Mouse (Mus musculus) olfactory bulb, adult 2 months (tissue): ENCODE results near the gene Prss12.

Experiments
- CTCF ChIP-seq: fragments of 200-500 bp; IDR thresholded peaks from 2 replicates; pipeline ENCODE4 v1.5.1; 2012; ENCODE audit warnings: low read depth, mild to moderate bottlenecking, low read length, moderate library complexity; ENCODE audit not compliant: insufficient read depth
- POLR2A ChIP-seq: fragments of 200-500 bp; IDR thresholded peaks from 2 replicates; pipeline ENCODE4 v1.6.1; 2012; ENCODE audit warnings: mild to moderate bottlenecking, low read depth, low read length, moderate library complexity; ENCODE audit not compliant: insufficient read depth

DNA sequence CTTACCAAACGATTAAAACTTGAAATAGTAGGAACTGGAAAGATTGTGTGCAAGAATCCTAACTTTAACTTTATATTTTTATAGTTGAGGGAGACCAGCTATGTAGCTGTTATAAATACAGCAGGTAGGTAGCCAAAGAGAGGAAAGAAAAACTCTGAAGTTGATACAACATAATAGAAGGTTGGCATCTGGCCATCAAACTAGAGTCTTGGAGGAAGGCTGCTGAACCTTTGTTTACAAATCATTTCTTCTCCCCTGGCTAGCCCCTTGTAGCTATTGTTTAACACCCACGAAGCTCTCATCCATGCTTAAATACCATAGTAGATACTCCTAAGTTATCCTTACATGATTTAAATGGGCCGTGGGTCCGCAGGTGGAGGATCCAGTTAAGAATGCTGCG is 52.1 kb downstream of the Prss12 start:
- TF ChIP-seq CTCF, result no peak
- TF ChIP-seq POLR2A, result no peak
